Mouse (Mus musculus) ES-E14 (cell line): ENCODE measurements around the gene Polr2c. TPM values are rescaled to one million over a fixed set of nuclear protein-coding genes. Genes with fewer than 3 reads are reported as not detected.
A peak's percentile ranks its signal among the peaks of the same experiment; 100 is the strongest.

ENCODE experiments used
- DNase-seq: peaks from one replicate; pipeline ENCODE4 v3.0.0-alpha.2; 2013; ENCODE audit warnings: low read depth, low spot score
- H3K27ac ChIP-seq: 2 replicates; pipeline ENCODE4 v1.5.1; 2012; ENCODE audit warnings: low read depth, mild to moderate bottlenecking, low read length, moderate library complexity, mixed read lengths; ENCODE audit not compliant: poor library complexity, insufficient read depth, severe bottlenecking
- H3K36me3 ChIP-seq: 2 replicates; pipeline ENCODE4 v1.6.1; 2012; ENCODE audit warnings: mild to moderate bottlenecking, low read length, moderate library complexity, mixed read lengths; ENCODE audit not compliant: control insufficient read depth, poor library complexity, insufficient read depth, severe bottlenecking
- H3K4me1 ChIP-seq, 2 experiments: fragments of 150-350 bp in 1 of 2; sonication (generic) in 1 of 2; 2 replicates each; pipeline ENCODE4 v1.6.1; 2012; ENCODE audit warnings: low read length in 2 of 2, mild to moderate bottlenecking in 1 of 2, mixed read lengths in 1 of 2; ENCODE audit not compliant: control insufficient read depth in 2 of 2, insufficient read depth in 2 of 2, poor library complexity in 1 of 2
- H3K4me3 ChIP-seq, 2 experiments: fragments of 150-350 bp in 1 of 2; sonication (generic) in 1 of 2; 2 replicates each; pipeline ENCODE4 v1.5.1; 2012; ENCODE audit warnings: low read length in 2 of 2, low read depth in 1 of 2, mild to moderate bottlenecking in 1 of 2, mixed read lengths in 1 of 2; ENCODE audit not compliant: insufficient read depth in 1 of 2, poor library complexity in 1 of 2, severe bottlenecking in 1 of 2
- H3K9ac ChIP-seq: 2 replicates; pipeline ENCODE4 v1.6.1; 2012; ENCODE audit warnings: low read depth, mild to moderate bottlenecking, low read length, mixed read lengths; ENCODE audit not compliant: poor library complexity, insufficient read depth, severe bottlenecking
- H3K9me3 ChIP-seq: fragments of 150-350 bp; sonication (generic); 2 replicates; pipeline ENCODE4 v1.6.1; 2012; ENCODE audit warnings: low read depth, mild to moderate bottlenecking, low read length; ENCODE audit not compliant: control insufficient read depth, insufficient read depth
- CHD2 ChIP-seq: IDR thresholded peaks from 2 replicates; pipeline ENCODE4 v1.6.1; 2014; ENCODE audit warnings: mild to moderate bottlenecking, low read depth, low read length, inconsistent platforms
- HCFC1 ChIP-seq: IDR thresholded peaks from 2 replicates; pipeline ENCODE4 v1.6.1; 2012; ENCODE audit warnings: low read length, inconsistent platforms, borderline replicate concordance; ENCODE audit not compliant: insufficient read depth
- MAFK ChIP-seq: IDR thresholded peaks from 2 replicates; pipeline ENCODE4 v1.6.1; 2014; ENCODE audit warnings: mild to moderate bottlenecking, low read depth, low read length, inconsistent platforms; ENCODE audit not compliant: insufficient read depth
- ZC3H11A ChIP-seq: IDR thresholded peaks from 2 replicates; pipeline ENCODE4 v1.6.1; 2012; ENCODE audit warnings: low read depth, mild to moderate bottlenecking, inconsistent platforms, low read length, borderline replicate concordance
- ZNF384 ChIP-seq: IDR thresholded peaks from 2 replicates; pipeline ENCODE4 v1.6.1; 2012; ENCODE audit warnings: low read depth, low read length, inconsistent platforms
- in situ Hi-C, 2 experiments: fragments of 600-800 bp; cut with MboI; formaldehyde crosslinking; loops; one replicate each; pipeline ENCODE4 v1.15.1; 2025; ENCODE audit warnings: low sequenced_read_pairs in 2 of 2, inconsistent platforms in 1 of 2; ENCODE audit not compliant: unreplicated experiment in 2 of 2
- total RNA-seq: library from RNA; depleted of rRNA; stranded (reverse); fragments of 300-350 nt; gene quantifications from 2 replicates; pipeline ENCODE4 v1.2.3, GENCODE M21; 2012

The Polr2c gene
- total RNA-seq, 1 experiment: 119 TPM

- in situ Hi-C loops: no loop called here
- no peaks in the 10 kb centered on the region for H3K9me3 ChIP-seq
- H3K4me1 ChIP-seq: peaks cover 0 to 2% of the 10 kb centered on the region in 2 experiments; a peak in 1 of 4 replicates
- H3K27ac ChIP-seq: no peak overlapping the region
- DNase-seq: no peak
- H3K9ac ChIP-seq: no peak overlapping the region
- H3K4me3 ChIP-seq: no peak overlapping the region
- peaks cover 9% of the 10 kb centered on the region; the same call in 1 of the 2 replicates for H3K36me3 ChIP-seq
- no peak for TF ChIP-seq MAFK
- no peak for TF ChIP-seq CHD2
- no peak for TF ChIP-seq HCFC1
- no peak for TF ChIP-seq ZNF384
- no peak for TF ChIP-seq ZC3H11A
These were observed 50.5 kb downstream of the Polr2c start for GRCm38 (mm10) chr8:94907591-94908300.

- Histone ChIP-seq H3K36me3 (peaks cover 7% of the 10 kb centered on the region; the same call in 1 of the 2 replicates), H3K9me3 (no peaks in the 10 kb centered on the region), H3K4me1 (peaks cover 0 to 2% of the 10 kb centered on the region in 2 experiments; a peak in 2 of 4 replicates), H3K4me3 (no peak overlapping the region), H3K9ac (no peak overlapping the region), H3K27ac (no peak overlapping the region)
- peak; percentile 79 for DNase-seq
- peak; percentile 13; the same call in 1 of the 2 replicates for TF ChIP-seq MAFK
- no peak for TF ChIP-seq CHD2
- TF ChIP-seq HCFC1: no peak
- peak; percentile 48; the same call in 1 of the 2 replicates for TF ChIP-seq ZC3H11A
- in situ Hi-C loops: no loop called here
These were observed 51.6 kb downstream of the Polr2c start for GRCm38 (mm10) chr8:94908847-94909246.

DNA sequence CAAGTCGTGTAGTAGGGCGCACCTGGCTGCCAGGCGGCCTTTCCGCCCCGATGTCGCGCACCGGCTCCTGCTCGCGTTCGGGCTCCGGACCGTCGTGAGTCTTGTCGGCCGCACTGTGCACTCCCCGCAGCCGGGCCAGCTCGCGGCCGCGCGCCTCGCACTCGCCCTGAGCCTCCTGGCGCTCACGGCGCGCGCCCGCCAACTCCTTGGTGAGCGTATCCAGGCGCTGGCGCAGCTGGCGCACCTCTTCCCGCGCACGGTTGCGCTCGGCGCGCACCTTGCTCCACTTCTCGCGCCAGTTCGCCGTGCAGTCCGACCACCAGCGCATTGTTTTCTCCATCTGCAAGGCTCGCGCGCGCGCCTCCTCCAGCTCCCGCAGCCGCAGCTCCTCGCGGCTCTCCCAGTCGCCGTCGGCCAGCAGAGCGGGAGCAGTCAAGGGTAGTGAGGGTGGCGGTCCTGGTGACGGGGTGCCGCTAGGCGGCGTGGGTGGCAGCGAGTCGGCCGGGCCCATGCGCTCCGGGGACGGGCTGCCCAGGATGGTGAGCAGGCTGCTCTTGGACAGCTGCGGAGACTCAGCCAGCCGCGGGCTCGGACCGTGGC, 55.9 kb downstream of the Polr2c start:
- Histone ChIP-seq H3K9ac (peak overlapping the region; percentile 78), H3K4me3 (peak overlapping the region; percentile 56 to 76), H3K4me1 (peaks cover 3 to 10% of the 10 kb centered on the region in 2 experiments; a peak in 1 of 4 replicates), H3K27ac (no peak overlapping the region), H3K9me3 (no peaks in the 10 kb centered on the region), H3K36me3 (peaks cover 3% of the 10 kb centered on the region; the same call in 1 of the 2 replicates)
- DNase-seq: no peak
- in situ Hi-C loops: no loop called here
- no peak for TF ChIP-seq MAFK
- TF ChIP-seq ZC3H11A: no peak
- peak; percentile 70; the same call in 1 of the 2 replicates for TF ChIP-seq CHD2
- TF ChIP-seq HCFC1: peak; percentile 39; the same call in 1 of the 2 replicates
- no peak for TF ChIP-seq ZNF384

DNA sequence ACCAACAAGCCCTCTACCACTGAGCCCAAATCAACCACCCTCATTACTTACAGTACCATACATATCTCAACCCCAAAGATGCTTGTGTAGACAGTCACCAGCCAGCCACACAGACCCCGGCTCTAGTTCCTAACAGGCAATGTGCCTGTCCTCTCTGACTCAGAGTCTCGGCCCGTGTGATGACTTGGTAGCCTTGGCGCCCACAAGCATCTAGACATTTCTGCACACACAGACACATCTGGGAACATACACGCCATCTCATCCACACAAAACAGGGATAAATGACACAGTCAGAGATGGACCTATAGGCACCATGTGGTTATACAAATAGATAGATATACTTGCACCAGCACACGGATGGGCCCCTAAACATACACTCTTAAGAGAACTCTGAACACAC, 57.0 kb downstream of the Polr2c start:
- Histone ChIP-seq H3K4me1 (peaks cover 6 to 10% of the 10 kb centered on the region in 2 experiments; a peak in 2 of 4 replicates), H3K27ac (no peak overlapping the region), H3K9me3 (no peaks in the 10 kb centered on the region), H3K36me3 (no peaks in the 10 kb centered on the region; the same call in 1 of the 2 replicates), H3K4me3 (no peak overlapping the region), H3K9ac (no peak overlapping the region)
- no peak for DNase-seq
- in situ Hi-C loops: no loop called here
- no peak for TF ChIP-seq ZC3H11A
- no peak for TF ChIP-seq HCFC1
- TF ChIP-seq CHD2: no peak
- TF ChIP-seq ZNF384: no peak
- TF ChIP-seq MAFK: no peak
